Comparison of ENCODE assay signal across 15 mouse cellular contexts in the genomic region with DNA sequence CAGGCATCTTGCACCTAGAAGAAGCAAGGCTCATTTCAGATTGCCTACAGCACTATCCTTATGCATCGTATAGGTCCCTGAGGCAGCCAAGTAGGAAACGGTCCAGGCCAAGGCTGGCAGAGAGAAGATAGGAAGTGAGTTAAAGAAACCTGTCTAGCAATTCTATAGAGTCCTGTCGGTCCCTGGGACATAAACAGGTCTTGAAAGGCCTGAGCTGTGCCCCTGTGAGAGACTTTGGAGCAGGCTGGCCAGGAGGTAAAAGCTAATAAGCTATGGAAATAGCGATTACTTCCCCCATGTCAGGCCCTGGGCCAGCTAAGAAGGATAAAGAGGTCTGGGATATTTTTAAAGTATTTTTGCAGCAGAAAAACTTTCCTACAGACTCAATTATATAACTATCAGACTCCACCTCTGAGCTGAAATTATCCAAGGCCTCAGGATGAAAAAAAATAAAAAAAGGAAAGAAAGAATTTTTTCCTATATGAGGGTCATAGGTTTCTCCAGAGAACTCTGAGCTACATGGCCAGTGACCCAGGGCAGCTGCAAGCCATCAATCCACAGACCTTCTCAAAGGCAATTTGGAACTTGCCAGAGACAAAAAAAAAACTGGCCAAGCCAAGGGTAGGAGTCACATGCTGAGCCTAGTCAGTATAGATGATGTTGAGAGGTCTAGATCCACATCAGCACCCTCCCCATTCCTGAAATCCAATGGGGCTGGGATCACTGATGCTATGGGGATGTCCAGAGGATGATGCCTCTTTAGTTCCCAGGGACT. TPM values are rescaled to one million over a fixed set of nuclear protein-coding genes. Genes with fewer than 3 reads are reported as not detected.
DNase-seq lines count a peak whose midpoint lies in the region; ATAC-seq and TF ChIP-seq lines count a peak whose summit lies in the region.
"Had no signal": no experiment of that assay in that cellular context is flagged by ENCODE, and none has a peak within 500 bp of the region (broad histone marks: within the 10 kb centered on the region; RNA-seq: fewer than 3 reads in every experiment).

No protein-coding gene starts in this region.

- no peak for TF ChIP-seq POLR2A in heart, adult 2 months (IDR thresholded peaks at IDR 0.05; ENCODE audit: insufficient read depth, low read depth, low read length)

- no peak overlapping the region for H3K4me3 ChIP-seq in heart, adult 2 months
- no peak overlapping the region for H3K4me3 ChIP-seq in lung, embryonic 16.5 days (ENCODE audit: low read length)
- H3K4me3 ChIP-seq in stomach, postnatal 0 days (ENCODE audit: low read depth, low read length): no peak overlapping the region
- H3K4me3 ChIP-seq: hindbrain, embryonic 15.5 days; limb, embryonic 12.5 days had no signal

- no peaks in the 10 kb centered on the region for H3K9me3 ChIP-seq in lung, embryonic 16.5 days (ENCODE audit: control insufficient read depth, low read length)
- no peaks in the 10 kb centered on the region for H3K9me3 ChIP-seq in stomach, postnatal 0 days (ENCODE audit: control insufficient read depth, low read length)
- H3K9me3 ChIP-seq: hindbrain, embryonic 15.5 days; limb, embryonic 12.5 days had no signal

- peaks cover 20% of the 10 kb centered on the region for H3K4me1 ChIP-seq in heart, adult 2 months (ENCODE audit: control insufficient read depth, insufficient read depth, low read length)
- H3K4me1 ChIP-seq in lung, embryonic 16.5 days (replicated peaks; ENCODE audit: control insufficient read depth, insufficient read depth, low read length): peaks cover 4% of the 10 kb centered on the region; the same call in 1 of the 2 replicates
- no peaks in the 10 kb centered on the region; the same call in 1 of the 2 replicates for H3K4me1 ChIP-seq in stomach, postnatal 0 days (replicated peaks; ENCODE audit: control insufficient read depth, insufficient read depth)
- H3K4me1 ChIP-seq: limb, embryonic 12.5 days had no signal

- H3K36me3 ChIP-seq in heart, adult 2 months (ENCODE audit: control insufficient read depth, insufficient read depth, low read length): no peaks in the 10 kb centered on the region
- no peaks in the 10 kb centered on the region for H3K36me3 ChIP-seq in lung, embryonic 16.5 days (ENCODE audit: control insufficient read depth, insufficient read depth, low read length)
- H3K36me3 ChIP-seq in stomach, postnatal 0 days (ENCODE audit: control insufficient read depth, insufficient read depth, low read length): no peaks in the 10 kb centered on the region
- H3K36me3 ChIP-seq: limb, embryonic 12.5 days had no signal

- peak overlapping the region; percentile 53 for H3K27ac ChIP-seq in heart, adult 2 months
- H3K27ac ChIP-seq in lung, embryonic 16.5 days (ENCODE audit: low read length): peak overlapping the region; percentile 61
- peak overlapping the region; percentile 24 for H3K27ac ChIP-seq in stomach, postnatal 0 days (replicated peaks)
- H3K27ac ChIP-seq: hindbrain, embryonic 15.5 days; limb, embryonic 12.5 days had no signal

- DNase-seq in heart, adult 2 months: peak; percentile 42 to 46
- DNase-seq in heart, adult 8-10 months (ENCODE audit: low spot score): no peak
- no peak for DNase-seq in lung, postnatal 14 days
- peak; percentile 49 to 66 for DNase-seq in heart, postnatal 10 days
- no peak for DNase-seq in stomach, postnatal 0 days (ENCODE audit: low spot score)
- no peak for DNase-seq in frontal cortex, postnatal 10 days (ENCODE audit: low spot score in 2 of 2)
- DNase-seq: adrenal gland, postnatal 25 days; layer of hippocampus, postnatal 36 days; spleen, adult 18-20 months; thymus, postnatal 4 days had no signal

- no peak for TF ChIP-seq EP300 in heart, adult 2 months (IDR thresholded peaks at IDR 0.05; ENCODE audit: insufficient read depth, low read depth, low read length)
- no peak for TF ChIP-seq EP300 in stomach, postnatal 0 days (optimal IDR thresholded peaks at IDR 0.05)

- ATAC-seq in lung, embryonic 16.5 days (ENCODE audit: low read depth): no peak
- peak; percentile 19; the same call in 1 of the 2 replicates for ATAC-seq in stomach, postnatal 0 days (ENCODE audit: low FRiP score, low TSS enrichment)
- ATAC-seq: forebrain, embryonic 16.5 days had no signal

- no peak for TF ChIP-seq CTCF in heart, adult 2 months (IDR thresholded peaks at IDR 0.05)
- TF ChIP-seq CTCF in stomach, postnatal 0 days (IDR thresholded peaks at IDR 0.05; ENCODE audit: low read depth): no peak

- H3K9ac ChIP-seq in heart, adult 2 months (ENCODE audit: low read depth, low read length): no peak overlapping the region
- H3K9ac ChIP-seq in lung, embryonic 16.5 days (ENCODE audit: low read length): no peak overlapping the region; the same call in 1 of the 2 replicates
- H3K9ac ChIP-seq in stomach, postnatal 0 days (ENCODE audit: low read length): no peak overlapping the region; the same call in 1 of the 2 replicates
- H3K9ac ChIP-seq: hindbrain, embryonic 15.5 days; limb, embryonic 12.5 days; lung, embryonic 14.5 days had no signal

- WGBS in heart, adult 2 months: 50% methylated on average over 4 of the region's 4 CpGs
- 65% methylated on average over 4 of the region's 4 CpGs for WGBS in lung, embryonic 16.5 days
- 67% methylated on average over 4 of the region's 4 CpGs for WGBS in stomach, postnatal 0 days

- no peaks in the 10 kb centered on the region for H3K79me2 ChIP-seq in heart, adult 2 months (replicated peaks; ENCODE audit: control insufficient read depth, insufficient read depth, low read length)

- H3K27me3 ChIP-seq in heart, adult 2 months (ENCODE audit: control insufficient read depth, insufficient read depth, low read length): no peaks in the 10 kb centered on the region
- H3K27me3 ChIP-seq in lung, embryonic 16.5 days (ENCODE audit: control insufficient read depth, insufficient read depth, low read depth, low read length): no peaks in the 10 kb centered on the region
- H3K27me3 ChIP-seq in stomach, postnatal 0 days (ENCODE audit: control insufficient read depth, insufficient read depth, low read length): no peaks in the 10 kb centered on the region
- H3K27me3 ChIP-seq: hindbrain, embryonic 15.5 days; limb, embryonic 12.5 days had no signal

- intact Hi-C loops in heart, adult 2 months (cut with DNase I): loop anchor here (5.0 kb wide), 1 partner anchor 51 kb away; no protein-coding TSS in a partner anchor
- intact Hi-C loops in heart, postnatal 10 days (cut with DNase I): no loop called here

- no peak overlapping the region for H3K4me2 ChIP-seq in lung, embryonic 16.5 days (ENCODE audit: low read depth, low read length)
- no peak overlapping the region for H3K4me2 ChIP-seq in stomach, postnatal 0 days (replicated peaks; ENCODE audit: low read depth)
- H3K4me2 ChIP-seq: hindbrain, embryonic 15.5 days; limb, embryonic 12.5 days; lung, embryonic 14.5 days had no signal

RNA-seq across cellular contexts. Expression of gene Angptl2, which starts 57.0 kb away (rescaled TPM):
- 10 to 100 TPM; 45.3 to 46.2 TPM for total RNA-seq in heart, adult 2 months (2021)
- 91.4 and 128 TPM in 2 replicates for polyA plus RNA-seq in heart, adult 2 months (2012; rRNA removed)
- 10 to 100 TPM; 32.9 to 57.7 (median 53.5) TPM for total RNA-seq in heart, adult 8-10 months (2022)
- 35.8 TPM in 2 replicates for polyA plus RNA-seq in lung, embryonic 16.5 days (2015; fragmentation: Nextera tagmentation; extraction: Ambion mirVana)
- total RNA-seq in heart, postnatal 10 days (2021): 100 to 1,000 TPM; 135 to 141 TPM
- polyA plus RNA-seq in stomach, postnatal 0 days (2015; fragmentation: Nextera tagmentation; extraction: Ambion mirVana): 35.3 and 37.3 TPM in 2 replicates

Comparison
In these comparisons a context has a peak if more than half of its experiments do, and no peak if none do; other contexts are left out.
1. DNase-seq: peak in heart, adult 2 months (2 of 2) and heart, postnatal 10 days (2 of 2); none in heart, adult 8-10 months (single experiment), lung, postnatal 14 days (single experiment), stomach, postnatal 0 days (single experiment) and frontal cortex, postnatal 10 days (0 of 2).
2. Peak in every context shown above with its lines, with median percentiles within 50 percentile points of each other: H3K27ac ChIP-seq.